Mouse (Mus musculus): Measurements from ENCODE around the gene Oas1a.

DNA sequence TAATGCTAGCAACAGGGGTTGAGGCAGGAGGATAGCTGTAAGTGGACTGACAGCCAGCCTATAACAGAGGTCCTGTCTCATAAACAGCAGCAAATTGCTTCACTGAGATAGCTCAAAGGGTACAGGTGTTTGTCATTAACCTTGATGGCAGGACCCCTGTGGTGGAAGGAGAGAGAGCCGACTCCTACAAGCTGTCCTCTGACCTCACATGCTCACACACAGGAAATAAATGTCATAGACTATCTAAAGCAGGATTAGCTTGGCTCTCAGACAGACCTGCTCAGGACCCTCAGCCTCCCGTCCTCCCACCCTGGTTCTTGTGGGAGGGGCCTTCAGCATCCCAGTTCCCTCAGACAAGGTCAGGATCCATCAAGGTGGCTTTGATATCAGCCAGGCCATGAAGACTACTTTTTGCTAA is 15.1 kb downstream of the Oas1a start:
- TF ChIP-seq CTCF (IDR thresholded peaks at IDR 0.05; ENCODE audit: low read depth, low read length) (no peak), POLR2A (IDR thresholded peaks at IDR 0.05; ENCODE audit: borderline replicate concordance, low read depth, low read length) (no peak)

Data from bone marrow macrophage, adult 2 months (primary cell).